Mouse (Mus musculus) R1 (cell line): ENCODE data around the gene Fus.

Source experiments
- DNase-seq: peaks from one replicate; pipeline ENCODE4 v3.0.0-alpha.2; 2018; ENCODE audit warnings: low read depth, low spot score

Gene Fus

GRCm38 (mm10) chr7:127967004-127967921, at the start of gene Fus:
TSS of gene Fus (plus strand) at chr7:127967457.
- peak; percentile 95 for DNase-seq

- peak; percentile 89 for DNase-seq
Measured at GRCm38 (mm10) chr7:127918203-127918602, 49.1 kb upstream of the Fus start.

- DNase-seq = peak; percentile 74
Measured at GRCm38 (mm10) chr7:127919290-127919689, 48.0 kb upstream of the Fus start.

- DNase-seq = peak; percentile 81
Measured at GRCm38 (mm10) chr7:127921516-127921915, 45.7 kb upstream of the Fus start.

GRCm38 (mm10) chr7:127922451-127923275, 44.6 kb upstream of the Fus start:
- DNase-seq = no peak

- no peak for DNase-seq
Measured at GRCm38 (mm10) chr7:127923714-127924113, 43.5 kb upstream of the Fus start.

GRCm38 (mm10) chr7:127925252-127925651, 42.0 kb upstream of the Fus start:
- peak; percentile 72 for DNase-seq

- DNase-seq = no peak
Measured at GRCm38 (mm10) chr7:127926066-127926465, 41.2 kb upstream of the Fus start.

GRCm38 (mm10) chr7:127926846-127927245, 40.4 kb upstream of the Fus start:
- DNase-seq = peak; percentile 20

- DNase-seq = no peak
Measured at GRCm38 (mm10) chr7:127927726-127928125, 39.5 kb upstream of the Fus start.

- DNase-seq = peak; percentile 35
Measured at GRCm38 (mm10) chr7:127928596-127928995, 38.7 kb upstream of the Fus start.

GRCm38 (mm10) chr7:127929923-127930322, 37.3 kb upstream of the Fus start, which contains the start of gene Prss8:
TSS of gene Prss8 (minus strand) at chr7:127930104.
- peak; percentile 47 for DNase-seq

GRCm38 (mm10) chr7:127930636-127931035, 36.6 kb upstream of the Fus start:
- no peak for DNase-seq

GRCm38 (mm10) chr7:127931351-127932135, 35.7 kb upstream of the Fus start:
- peak; percentile 86 for DNase-seq

- DNase-seq = peak; percentile 93
Measured at GRCm38 (mm10) chr7:127932273-127933031, 34.8 kb upstream of the Fus start.

GRCm38 (mm10) chr7:127934075-127934474, 33.2 kb upstream of the Fus start:
- DNase-seq = no peak

- peak; percentile 98 for DNase-seq
Measured at GRCm38 (mm10) chr7:127935028-127935722, 32.1 kb upstream of the Fus start.

GRCm38 (mm10) chr7:127935748-127936159, 31.5 kb upstream of the Fus start:
- DNase-seq = peak; percentile 82

GRCm38 (mm10) chr7:127936216-127936884, 30.9 kb upstream of the Fus start:
- peak; percentile 25 for DNase-seq
